Comparison of ENCODE assay signal across 22 mouse cellular contexts in genomic region chr12:103963288-103963687, GRCm38 (mm10). TPM values are rescaled to one million over a fixed set of nuclear protein-coding genes. Genes with fewer than 3 reads are reported as not detected.
DNase-seq lines count a peak whose midpoint lies in the region; ATAC-seq lines count a peak whose summit lies in the region.
"Had no signal": no experiment of that assay in that cellular context is flagged by ENCODE, and none has a peak within 500 bp of the region (broad histone marks: within the 10 kb centered on the region; RNA-seq: fewer than 3 reads in every experiment).

No protein-coding gene starts in this region.

- 51% methylated on average over 4 of the region's 4 CpGs for WGBS in liver, embryonic 13.5 days (ENCODE audit: insufficient replicate concordance)

- peaks cover 4% of the 10 kb centered on the region; the same call in 1 of the 2 replicates for H3K9me3 ChIP-seq in liver, embryonic 13.5 days (replicated peaks)
- H3K9me3 ChIP-seq: embryonic facial prominence, embryonic 15.5 days; hindbrain, embryonic 12.5 days had no signal

- no peak overlapping the region for H3K4me3 ChIP-seq in liver, embryonic 13.5 days (replicated peaks)
- H3K4me3 ChIP-seq: embryonic facial prominence, embryonic 15.5 days; hindbrain, embryonic 12.5 days had no signal

- no peak overlapping the region for H3K9ac ChIP-seq in liver, embryonic 13.5 days
- H3K9ac ChIP-seq: embryonic facial prominence, embryonic 15.5 days; hindbrain, embryonic 12.5 days had no signal

- DNase-seq in kidney, adult 9 months: peak; percentile 24
- DNase-seq in kidney, adult 18-20 months: no peak
- peak; percentile 2 for DNase-seq in adipocyte (ENCODE audit: low spot score)
- peak; percentile 64 to 75 for DNase-seq in adrenal gland, postnatal 36 days
- no peak for DNase-seq in liver, embryonic 13.5 days
- DNase-seq in natural killer cell, adult 2 months (ENCODE audit: low spot score in 2 of 2): no peak
- DNase-seq in embryo, embryonic 9.5 days (ENCODE audit: extremely low spot score): no peak
- DNase-seq: cerebellum, adult 9-10 months; heart, adult 18-20 months; layer of hippocampus, adult 9-11 months; lung, adult 2 months; midbrain, embryonic 14.5 days had no signal

- H3K27me3 ChIP-seq in liver, embryonic 13.5 days: no peaks in the 10 kb centered on the region
- H3K27me3 ChIP-seq: embryonic facial prominence, embryonic 15.5 days; hindbrain, embryonic 12.5 days had no signal

- H3K36me3 ChIP-seq in liver, embryonic 13.5 days: no peaks in the 10 kb centered on the region
- H3K36me3 ChIP-seq: embryonic facial prominence, embryonic 15.5 days; hindbrain, embryonic 12.5 days had no signal

- H3K4me1 ChIP-seq in liver, embryonic 13.5 days (replicated peaks): 0 out of 2 replicates have a peak, but pooled peaks cover 3% of the 10 kb centered on the region
- H3K4me1 ChIP-seq: embryonic facial prominence, embryonic 15.5 days; hindbrain, embryonic 12.5 days had no signal

- no peak overlapping the region for H3K4me2 ChIP-seq in liver, embryonic 13.5 days
- H3K4me2 ChIP-seq: embryonic facial prominence, embryonic 15.5 days; hindbrain, embryonic 12.5 days had no signal

- peak; percentile 62 for ATAC-seq in liver, embryonic 13.5 days (ENCODE audit: low read depth)
- no peak for ATAC-seq in CD4-positive, CD25-positive, alpha-beta regulatory T cell, adult 4 months

- no peak overlapping the region for H3K27ac ChIP-seq in liver, embryonic 13.5 days
- H3K27ac ChIP-seq: embryonic facial prominence, embryonic 15.5 days; hindbrain, embryonic 12.5 days; macrophage had no signal

RNA-seq across cellular contexts. Expression of gene Serpina1e, which starts 4.5 kb away (rescaled TPM):
- total RNA-seq in adrenal gland, postnatal 36 days (2021): 1 to 10 TPM in 1 of 2 experiments, under 1 TPM in 1; 0.23 to 8.7 TPM
- 82.4 and 89.4 TPM in 2 replicates for polyA plus RNA-seq in liver, embryonic 13.5 days (2015; fragmentation: Nextera tagmentation; extraction: Ambion mirVana)
- polyA plus RNA-seq in CD4-positive, CD25-positive, alpha-beta regulatory T cell, adult 4 months (2017; shearing (Covaris generic)): not detected
- total RNA-seq: left cerebral cortex, postnatal 14 days had no signal
- polyA plus RNA-seq: forebrain, embryonic 11.5 days; hindbrain, embryonic 12.5 days; macrophage; midbrain, embryonic 14.5 days; neural tube, embryonic 11.5 days had no signal

RNA-seq across cellular contexts. Expression of gene Serpina11, which starts 26.5 kb away (rescaled TPM):
- not detected for total RNA-seq in adrenal gland, postnatal 36 days (2021)
- polyA plus RNA-seq in liver, embryonic 13.5 days (2015; fragmentation: Nextera tagmentation; extraction: Ambion mirVana): 5.0 and 5.4 TPM in 2 replicates
- polyA plus RNA-seq in CD4-positive, CD25-positive, alpha-beta regulatory T cell, adult 4 months (2017; shearing (Covaris generic)): not detected
- total RNA-seq: heart, adult 18-20 months; left cerebral cortex, postnatal 14 days had no signal
- polyA plus RNA-seq: embryonic facial prominence, embryonic 15.5 days; forebrain, embryonic 11.5 days; heart, embryonic 16.5 days; hindbrain, embryonic 12.5 days; intestine, embryonic 14.5 days; lung, adult 2 months; macrophage; midbrain, embryonic 14.5 days; neural tube, embryonic 11.5 days; stomach, embryonic 14.5 days had no signal

RNA-seq across cellular contexts. Expression of gene Serpina9, which starts 50.3 kb away (rescaled TPM):
- total RNA-seq in adrenal gland, postnatal 36 days (2021): not detected
- polyA plus RNA-seq in liver, embryonic 13.5 days (2015; fragmentation: Nextera tagmentation; extraction: Ambion mirVana): not detected in 2 replicates
- polyA plus RNA-seq in CD4-positive, CD25-positive, alpha-beta regulatory T cell, adult 4 months (2017; shearing (Covaris generic)): 1 to 10 TPM; 1.8 to 4.8 TPM
- polyA plus RNA-seq: forebrain, embryonic 11.5 days; macrophage; midbrain, embryonic 14.5 days; neural tube, embryonic 11.5 days; stomach, embryonic 14.5 days had no signal

RNA-seq across cellular contexts. Expression of gene Serpina1c, which starts 58.6 kb away (rescaled TPM):
- total RNA-seq in adrenal gland, postnatal 36 days (2021): 1 to 10 TPM in 1 of 2 experiments, not detected in 1; 2.5 TPM
- polyA plus RNA-seq in liver, embryonic 13.5 days (2015; fragmentation: Nextera tagmentation; extraction: Ambion mirVana): 90.8 and 93.1 TPM in 2 replicates
- polyA plus RNA-seq in CD4-positive, CD25-positive, alpha-beta regulatory T cell, adult 4 months (2017; shearing (Covaris generic)): not detected
- total RNA-seq: heart, adult 18-20 months; left cerebral cortex, postnatal 14 days had no signal
- polyA plus RNA-seq: embryonic facial prominence, embryonic 15.5 days; forebrain, embryonic 11.5 days; hindbrain, embryonic 12.5 days; macrophage; midbrain, embryonic 14.5 days; neural tube, embryonic 11.5 days had no signal

Comparison
In these comparisons a context has a peak if more than half of its experiments do, and no peak if none do; other contexts are left out.
1. DNase-seq: peak in kidney, adult 9 months (single experiment), adipocyte (single experiment) and adrenal gland, postnatal 36 days (2 of 2); none in kidney, adult 18-20 months (single experiment), liver, embryonic 13.5 days (single experiment), natural killer cell, adult 2 months (0 of 2) and embryo, embryonic 9.5 days (single experiment).
2. RNA of gene Serpina1e, which starts 4.5 kb away (polyA plus RNA-seq): 82.4 to 89.4 TPM in liver, embryonic 13.5 days; not detected in CD4-positive, CD25-positive, alpha-beta regulatory T cell, adult 4 months; every median in the first group is over 10 times any median in the second.